Mouse (Mus musculus): Measurements from ENCODE around the gene Ckmt1. TPM values are rescaled to one million over a fixed set of nuclear protein-coding genes. Genes with fewer than 3 reads are reported as not detected.
"Not testable (repeated sequence)": the region's sequence is repeated elsewhere in the genome, so short reads cannot be mapped to it uniquely, and the experiment has no call there.

Gene Ckmt1
- total RNA-seq, 2 experiments from 2014 or later, result 339 to 354 TPM

- H3K4me3 ChIP-seq, result peak overlapping the region; percentile 68
- peak; percentile 86 to 89 for DNase-seq (ENCODE audit: extremely low spot score in 1 of 2, low spot score in 2 of 2)
- no peak for TF ChIP-seq CTCF (IDR thresholded peaks at IDR 0.05)
- intact Hi-C loops (cut with DNase I), result no loop called here
- peak overlapping the region; percentile 92 for H3K27ac ChIP-seq
Measured at GRCm38 (mm10) chr2:121358381-121358780, 867 bp downstream of the Ckmt1 start.

- H3K4me3 ChIP-seq, result peak overlapping the region; percentile 68
- no peak overlapping the region; the same call in 1 of the 2 replicates for H3K27ac ChIP-seq
- no peak for TF ChIP-seq CTCF (IDR thresholded peaks at IDR 0.05)
- no peak for DNase-seq (ENCODE audit: extremely low spot score in 1 of 2, low spot score in 2 of 2)
- intact Hi-C loops (cut with DNase I), result no loop called here
Measured at GRCm38 (mm10) chr2:121359461-121359860, 1.9 kb downstream of the Ckmt1 start.

GRCm38 (mm10) chr2:121363656-121364055 is 6.1 kb downstream of the Ckmt1 start:
- no peak overlapping the region for H3K4me3 ChIP-seq
- H3K27ac ChIP-seq, result no peak overlapping the region
- TF ChIP-seq CTCF (IDR thresholded peaks at IDR 0.05), result no peak
- no peak for DNase-seq (ENCODE audit: extremely low spot score in 1 of 2, low spot score in 2 of 2)
- intact Hi-C loops (cut with DNase I), result loop anchor here (5.0 kb wide), 1 partner anchor 34 kb away; no protein-coding TSS in a partner anchor

- Histone ChIP-seq H3K27ac (no peak overlapping the region), H3K4me3 (no peak overlapping the region)
- no peak for TF ChIP-seq CTCF (IDR thresholded peaks at IDR 0.05)
- DNase-seq (ENCODE audit: extremely low spot score in 1 of 2, low spot score in 2 of 2), result no peak
- intact Hi-C loops (cut with DNase I), result no loop called here
Measured at GRCm38 (mm10) chr2:121368831-121369230, 11.3 kb downstream of the Ckmt1 start.

- Histone ChIP-seq H3K27ac (no peak overlapping the region), H3K4me3 (no peak overlapping the region)
- DNase-seq (ENCODE audit: extremely low spot score in 1 of 2, low spot score in 2 of 2), result no peak
- TF ChIP-seq CTCF (IDR thresholded peaks at IDR 0.05), result no peak
- intact Hi-C loops (cut with DNase I), result no loop called here
Measured at GRCm38 (mm10) chr2:121370921-121371320, 13.4 kb downstream of the Ckmt1 start.

GRCm38 (mm10) chr2:121372266-121372665 is 14.8 kb downstream of the Ckmt1 start:
- DNase-seq (ENCODE audit: extremely low spot score in 1 of 2, low spot score in 2 of 2), result no peak
- intact Hi-C loops (cut with DNase I), result no loop called here
- TF ChIP-seq CTCF (IDR thresholded peaks at IDR 0.05), result no peak
- Histone ChIP-seq H3K4me3 (no peak overlapping the region), H3K27ac (no peak overlapping the region)

- intact Hi-C loops (cut with DNase I), result no loop called here
- Histone ChIP-seq H3K4me3 (no peak overlapping the region), H3K27ac (no peak overlapping the region)
- TF ChIP-seq CTCF (IDR thresholded peaks at IDR 0.05), result no peak
- DNase-seq (ENCODE audit: extremely low spot score in 1 of 2, low spot score in 2 of 2), result no peak
Measured at GRCm38 (mm10) chr2:121374766-121375165, 17.3 kb downstream of the Ckmt1 start.

GRCm38 (mm10) chr2:121386961-121387575 is 29.6 kb downstream of the Ckmt1 start, which contains the start of gene Strc:
Strc (minus strand) TSS chr2:121387168.
- intact Hi-C loops (cut with DNase I); DNase-seq (ENCODE audit: extremely low spot score in 1 of 2, low spot score in 2 of 2); H3K27ac ChIP-seq; H3K4me3 ChIP-seq: not testable (repeated sequence)

GRCm38 (mm10) chr2:121396624-121397023 is 39.1 kb downstream of the Ckmt1 start:
- peak; percentile 81 to 87 for DNase-seq (ENCODE audit: extremely low spot score in 1 of 2, low spot score in 2 of 2)
- peak; percentile 80 for TF ChIP-seq CTCF (IDR thresholded peaks at IDR 0.05)
- Histone ChIP-seq H3K4me3 (no peak overlapping the region), H3K27ac (no peak overlapping the region)
- intact Hi-C loops (cut with DNase I), result loop anchor here (5.0 to 10.0 kb wide), 3 partner anchors 34 to 352 kb away; partner anchors contain the start of genes Tubgcp4 and Zscan29

- TF ChIP-seq CTCF (IDR thresholded peaks at IDR 0.05), result no peak
- Histone ChIP-seq H3K4me3 (no peak overlapping the region), H3K27ac (no peak overlapping the region)
- intact Hi-C loops (cut with DNase I), result no loop called here
- DNase-seq (ENCODE audit: extremely low spot score in 1 of 2, low spot score in 2 of 2), result no peak
Measured at GRCm38 (mm10) chr2:121403296-121403695, 45.8 kb downstream of the Ckmt1 start.

- Histone ChIP-seq H3K4me3 (no peak overlapping the region), H3K27ac (no peak overlapping the region)
- intact Hi-C loops (cut with DNase I), result no loop called here
- peak; percentile 58 for TF ChIP-seq CTCF (IDR thresholded peaks at IDR 0.05)
- DNase-seq (ENCODE audit: extremely low spot score in 1 of 2, low spot score in 2 of 2), result no peak
Measured at GRCm38 (mm10) chr2:121408160-121408559, 50.6 kb downstream of the Ckmt1 start.

GRCm38 (mm10) chr2:121412843-121413386 is 55.4 kb downstream of the Ckmt1 start:
- H3K4me3 ChIP-seq, result peak overlapping the region; percentile 90
- H3K27ac ChIP-seq, result peak overlapping the region; percentile 98
- intact Hi-C loops (cut with DNase I), result no loop called here
- DNase-seq (ENCODE audit: extremely low spot score in 1 of 2, low spot score in 2 of 2), result peak in 1 of 2 experiments; percentile 12
- no peak for TF ChIP-seq CTCF (IDR thresholded peaks at IDR 0.05)

Other genes with a start within 250 kb of the Ckmt1 start
- under 1 TPM in 1 of 2 experiments, not detected in 1; 0.16 TPM for gene Tgm7, start 247.9 kb upstream of the Ckmt1 start, total RNA-seq (2021)
- 10 to 100 TPM; 18.2 to 19.9 TPM for gene Adal, start 217.3 kb upstream of the Ckmt1 start, total RNA-seq (2021)
- 1 to 10 TPM; 6.5 to 7.7 TPM for gene Lcmt2, start 217.1 kb upstream of the Ckmt1 start, total RNA-seq (2021)
- gene Tubgcp4, start 187.1 kb upstream of the Ckmt1 start, total RNA-seq (2021), result 10 to 100 TPM; 45.7 to 48.6 TPM
- 1 to 10 TPM; 6.1 to 6.3 TPM for gene Zscan29, start 186.6 kb upstream of the Ckmt1 start, total RNA-seq (2021)
- 100 to 1,000 TPM; 148 to 170 TPM for gene Trp53bp1, start 86.3 kb upstream of the Ckmt1 start, total RNA-seq (2021)
- gene Map1a, start 68.1 kb upstream of the Ckmt1 start, total RNA-seq (2021), result 100 to 1,000 TPM; 610 to 673 TPM
- 100 to 1,000 TPM; 134 to 136 TPM for gene Ppip5k1, start 2.3 kb upstream of the Ckmt1 start, total RNA-seq (2021)
- gene Strc, start 29.5 kb downstream of the Ckmt1 start, total RNA-seq (2021), result under 1 TPM; 0.11 to 0.12 TPM
- 100 to 1,000 TPM; 170 to 202 TPM for gene Pdia3, start 56.1 kb downstream of the Ckmt1 start, total RNA-seq (2021)
- 1 to 10 TPM; 3.6 to 4.2 TPM for gene Catsper2, start 56.1 kb downstream of the Ckmt1 start, total RNA-seq (2021)
- not detected for gene Ell3, start 86.6 kb downstream of the Ckmt1 start, total RNA-seq (2021)
- 100 to 1,000 TPM; 152 to 164 TPM for gene Serf2, start 91.5 kb downstream of the Ckmt1 start, total RNA-seq (2021)
- 10 to 100 TPM; 22.7 to 23.1 TPM for gene Hypk, start 95.6 kb downstream of the Ckmt1 start, total RNA-seq (2021)
- under 1 TPM; 0.21 to 0.54 TPM for gene Serinc4, start 99.1 kb downstream of the Ckmt1 start, total RNA-seq (2021)
- gene Mfap1b, start 116.4 kb downstream of the Ckmt1 start, total RNA-seq (2021), result 10 to 100 TPM; 40.9 to 41.5 TPM
- 10 to 100 TPM; 33.3 TPM for gene Mfap1a, start 149.0 kb downstream of the Ckmt1 start, total RNA-seq (2021)
- 1 to 10 TPM; 4.5 to 5.5 TPM for gene Wdr76, start 149.0 kb downstream of the Ckmt1 start, total RNA-seq (2021)

Measured in left cerebral cortex, adult 2 months (tissue).